Mouse (Mus musculus) ES-E14 (cell line): ENCODE results near the gene Chpf. TPM values are rescaled to one million over a fixed set of nuclear protein-coding genes. Genes with fewer than 3 reads are reported as not detected.

Experiments used
- DNase-seq: peaks from one replicate; pipeline ENCODE4 v3.0.0-alpha.2; 2013; ENCODE audit warnings: low read depth, low spot score
- H3K27ac ChIP-seq: 2 replicates; pipeline ENCODE4 v1.5.1; 2012; ENCODE audit warnings: low read depth, mild to moderate bottlenecking, low read length, moderate library complexity, mixed read lengths; ENCODE audit not compliant: poor library complexity, insufficient read depth, severe bottlenecking
- H3K36me3 ChIP-seq: 2 replicates; pipeline ENCODE4 v1.6.1; 2012; ENCODE audit warnings: mild to moderate bottlenecking, low read length, moderate library complexity, mixed read lengths; ENCODE audit not compliant: control insufficient read depth, poor library complexity, insufficient read depth, severe bottlenecking
- H3K4me1 ChIP-seq, 2 experiments: fragments of 150-350 bp in 1 of 2; sonication (generic) in 1 of 2; 2 replicates each; pipeline ENCODE4 v1.6.1; 2012; ENCODE audit warnings: low read length in 2 of 2, mild to moderate bottlenecking in 1 of 2, mixed read lengths in 1 of 2; ENCODE audit not compliant: control insufficient read depth in 2 of 2, insufficient read depth in 2 of 2, poor library complexity in 1 of 2
- H3K4me3 ChIP-seq, 2 experiments: fragments of 150-350 bp in 1 of 2; sonication (generic) in 1 of 2; 2 replicates each; pipeline ENCODE4 v1.5.1; 2012; ENCODE audit warnings: low read length in 2 of 2, low read depth in 1 of 2, mild to moderate bottlenecking in 1 of 2, mixed read lengths in 1 of 2; ENCODE audit not compliant: insufficient read depth in 1 of 2, poor library complexity in 1 of 2, severe bottlenecking in 1 of 2
- H3K9ac ChIP-seq: 2 replicates; pipeline ENCODE4 v1.6.1; 2012; ENCODE audit warnings: low read depth, mild to moderate bottlenecking, low read length, mixed read lengths; ENCODE audit not compliant: poor library complexity, insufficient read depth, severe bottlenecking
- H3K9me3 ChIP-seq: fragments of 150-350 bp; sonication (generic); 2 replicates; pipeline ENCODE4 v1.6.1; 2012; ENCODE audit warnings: low read depth, mild to moderate bottlenecking, low read length; ENCODE audit not compliant: control insufficient read depth, insufficient read depth
- CHD2 ChIP-seq: IDR thresholded peaks from 2 replicates; pipeline ENCODE4 v1.6.1; 2014; ENCODE audit warnings: mild to moderate bottlenecking, low read depth, low read length, inconsistent platforms
- HCFC1 ChIP-seq: IDR thresholded peaks from 2 replicates; pipeline ENCODE4 v1.6.1; 2012; ENCODE audit warnings: low read length, inconsistent platforms, borderline replicate concordance; ENCODE audit not compliant: insufficient read depth
- MAFK ChIP-seq: IDR thresholded peaks from 2 replicates; pipeline ENCODE4 v1.6.1; 2014; ENCODE audit warnings: mild to moderate bottlenecking, low read depth, low read length, inconsistent platforms; ENCODE audit not compliant: insufficient read depth
- ZC3H11A ChIP-seq: IDR thresholded peaks from 2 replicates; pipeline ENCODE4 v1.6.1; 2012; ENCODE audit warnings: low read depth, mild to moderate bottlenecking, inconsistent platforms, low read length, borderline replicate concordance
- ZNF384 ChIP-seq: IDR thresholded peaks from 2 replicates; pipeline ENCODE4 v1.6.1; 2012; ENCODE audit warnings: low read depth, low read length, inconsistent platforms
- in situ Hi-C, 2 experiments: fragments of 600-800 bp; cut with MboI; formaldehyde crosslinking; loops; one replicate each; pipeline ENCODE4 v1.15.1; 2025; ENCODE audit warnings: low sequenced_read_pairs in 2 of 2, inconsistent platforms in 1 of 2; ENCODE audit not compliant: unreplicated experiment in 2 of 2
- total RNA-seq: library from RNA; depleted of rRNA; stranded (reverse); fragments of 300-350 nt; gene quantifications from 2 replicates; pipeline ENCODE4 v1.2.3, GENCODE M21; 2012

Chpf gene
- total RNA-seq, 1 experiment: 43.5 TPM

DNA sequence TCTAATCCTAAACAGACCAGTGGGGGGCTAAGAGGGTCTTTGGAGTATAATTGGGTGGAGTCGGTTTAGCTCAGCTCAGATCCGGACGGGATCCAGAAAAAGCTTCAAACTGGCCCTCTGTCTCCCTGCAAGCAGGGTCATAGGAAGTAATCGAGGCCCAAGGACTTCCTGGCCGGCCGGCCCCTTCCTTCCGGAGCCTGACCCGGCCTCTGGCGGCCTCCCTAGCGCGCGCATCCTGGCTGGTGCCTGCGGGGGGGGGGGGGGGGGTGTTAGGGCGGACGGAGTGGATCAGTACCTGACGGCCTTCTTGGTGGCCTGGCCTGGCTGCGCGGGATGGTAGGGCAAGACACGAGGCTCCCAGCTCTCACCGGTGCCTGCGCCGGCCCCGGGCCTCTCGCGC is 610 bp downstream of the Chpf start:
- Histone ChIP-seq H3K4me3 (peak overlapping the region; percentile 63 to 84), H3K9me3 (no peaks in the 10 kb centered on the region), H3K36me3 (peaks cover 27% of the 10 kb centered on the region), H3K9ac (peak overlapping the region; percentile 83), H3K27ac (no peak overlapping the region), H3K4me1 (peaks cover 4 to 8% of the 10 kb centered on the region in 2 experiments; a peak in 2 of 4 replicates)
- no peak for DNase-seq
- in situ Hi-C loops: no loop called here
- TF ChIP-seq ZNF384: no peak

DNA sequence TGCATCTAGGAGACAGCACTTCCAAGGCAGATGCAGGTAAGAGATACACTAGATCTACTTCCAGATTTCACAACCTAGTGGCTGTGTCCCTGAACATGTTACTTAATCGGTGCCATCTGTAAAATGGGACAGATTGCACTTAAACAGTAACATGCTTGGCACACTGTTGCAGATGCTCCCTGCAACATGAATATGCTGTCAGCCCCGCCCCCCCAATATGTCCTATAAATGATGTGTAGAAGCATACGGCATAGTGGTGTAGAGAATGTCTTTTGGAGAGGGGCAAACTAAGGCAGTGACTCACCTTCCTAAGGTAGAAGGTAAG is 1.2 kb downstream of the Chpf start:
- DNase-seq: no peak
- TF ChIP-seq HCFC1 (no peak), CHD2 (no peak), ZC3H11A (no peak), MAFK (no peak), ZNF384 (no peak)
- peaks cover 27% of the 10 kb centered on the region for H3K36me3 ChIP-seq
- no peak overlapping the region for H3K27ac ChIP-seq
- H3K9me3 ChIP-seq: no peaks in the 10 kb centered on the region
- H3K4me1 ChIP-seq: peaks cover 4 to 8% of the 10 kb centered on the region in 2 experiments; a peak in 2 of 4 replicates
- in situ Hi-C loops: no loop called here
- no peak overlapping the region for H3K9ac ChIP-seq
- peak overlapping the region; percentile 63 to 84; a peak in 3 of 4 replicates for H3K4me3 ChIP-seq

DNA sequence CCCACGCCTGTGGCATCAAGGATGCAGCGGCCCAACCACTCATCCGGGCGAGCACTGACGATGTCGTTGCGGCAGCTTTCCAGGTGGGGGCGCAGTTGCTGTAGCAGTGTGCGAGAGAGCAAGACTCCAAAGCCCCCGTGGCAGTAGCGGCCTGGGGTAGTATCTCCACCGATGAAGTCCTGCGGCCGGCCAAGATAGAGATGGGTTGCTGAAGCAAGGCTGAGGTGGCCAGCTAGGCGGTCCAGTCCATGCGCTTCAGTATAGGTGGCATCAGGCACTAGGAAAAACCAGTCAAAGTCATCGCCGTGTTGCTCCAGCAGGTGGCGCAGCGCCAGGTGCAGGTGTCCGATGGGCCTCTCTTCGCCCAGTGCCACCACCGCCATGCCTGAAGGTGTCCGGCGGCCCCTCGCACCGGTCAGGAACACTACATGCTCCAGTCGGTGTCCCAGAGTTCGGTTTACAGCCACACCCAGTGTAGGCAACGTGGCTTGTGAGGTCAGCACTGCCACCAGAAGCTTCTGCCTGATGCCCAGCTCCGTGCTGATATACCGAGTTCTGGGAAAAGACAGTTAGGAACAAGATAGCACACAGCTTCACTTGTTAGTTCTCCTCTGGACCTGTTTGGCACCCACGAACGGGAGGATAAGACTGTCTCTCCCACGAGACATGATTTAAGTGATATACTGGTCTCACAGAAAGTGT is 1.7 kb downstream of the Chpf start:
- TF ChIP-seq ZNF384: 0 out of 2 replicates have a peak, but pooled peaks have one; percentile 23
- TF ChIP-seq ZC3H11A: 0 out of 2 replicates have a peak, but pooled peaks have one; percentile 22
- no peak for TF ChIP-seq CHD2
- no peak for TF ChIP-seq MAFK
- 0 out of 2 replicates have a peak, but pooled peaks have one; percentile 25 for TF ChIP-seq HCFC1
- Histone ChIP-seq H3K9ac (no peak overlapping the region; the same call in 1 of the 2 replicates), H3K4me1 (peaks cover 4 to 8% of the 10 kb centered on the region in 2 experiments; a peak in 2 of 4 replicates), H3K27ac (no peak overlapping the region), H3K4me3 (peak overlapping the region; percentile 18 to 25; a peak in 2 of 4 replicates), H3K9me3 (no peaks in the 10 kb centered on the region), H3K36me3 (peaks cover 27% of the 10 kb centered on the region)
- in situ Hi-C loops: no loop called here
- DNase-seq: peak; percentile 66

DNA sequence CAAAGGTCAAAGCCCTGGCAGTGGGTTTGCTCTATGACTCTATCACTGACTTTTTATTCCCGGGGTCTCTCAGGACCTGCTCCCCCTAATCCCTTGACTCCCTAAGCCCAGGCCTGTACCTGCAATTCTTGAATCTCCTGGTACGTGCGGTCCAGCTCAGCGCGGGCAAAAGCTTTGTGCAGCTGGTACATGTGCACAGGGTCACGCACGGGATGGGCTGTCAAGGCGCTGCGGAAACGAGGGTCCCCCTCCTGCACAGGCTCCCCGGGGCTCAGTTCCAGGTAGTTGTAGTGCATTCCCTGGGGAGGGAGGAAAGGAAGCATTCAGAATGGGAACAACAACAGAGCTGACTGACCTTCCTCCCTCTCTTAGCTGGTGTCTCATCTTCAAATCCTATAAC is 2.7 kb downstream of the Chpf start:
- in situ Hi-C loops: no loop called here
- H3K4me1 ChIP-seq: peaks cover 4 to 8% of the 10 kb centered on the region in 2 experiments; a peak in 2 of 4 replicates
- H3K27ac ChIP-seq: no peak overlapping the region
- no peak overlapping the region for H3K4me3 ChIP-seq
- no peaks in the 10 kb centered on the region for H3K9me3 ChIP-seq
- TF ChIP-seq ZNF384 (no peak), MAFK (no peak), CHD2 (no peak), HCFC1 (no peak), ZC3H11A (no peak)
- no peak for DNase-seq
- peaks cover 27% of the 10 kb centered on the region for H3K36me3 ChIP-seq
- H3K9ac ChIP-seq: no peak overlapping the region
